Mouse (Mus musculus) layer of hippocampus, adult 11-12 months (tissue): ENCODE measurements around the gene Sphk1.
"Not testable (repeated sequence)": the region's sequence is repeated elsewhere in the genome, so short reads cannot be mapped to it uniquely, and the experiment has no call there.

Source experiments
- DNase-seq: peaks from one replicate; pipeline ENCODE4 v3.0.0; 2022; ENCODE audit warnings: low spot score

The Sphk1 gene

GRCm38 (mm10) chr11:116530187-116531147 lies at the start of gene Sphk1:
Sphk1 (plus strand) TSS chr11:116530925.
- DNase-seq, result no peak

GRCm38 (mm10) chr11:116480975-116481374 lies 49.8 kb upstream of the Sphk1 start:
- DNase-seq, result no peak

GRCm38 (mm10) chr11:116481776-116482175 lies 48.9 kb upstream of the Sphk1 start:
- peak; percentile 27 for DNase-seq

GRCm38 (mm10) chr11:116484261-116484660 lies 46.5 kb upstream of the Sphk1 start:
- no peak for DNase-seq

- no peak for DNase-seq
Measured at GRCm38 (mm10) chr11:116488207-116488606, 42.5 kb upstream of the Sphk1 start.

GRCm38 (mm10) chr11:116488693-116489375 lies 41.9 kb upstream of the Sphk1 start:
- no peak for DNase-seq

GRCm38 (mm10) chr11:116489771-116490231 lies 40.9 kb upstream of the Sphk1 start:
- no peak for DNase-seq

GRCm38 (mm10) chr11:116490232-116491107 lies 40.3 kb upstream of the Sphk1 start:
- DNase-seq, result peak; percentile 87

- DNase-seq, result no peak
Measured at GRCm38 (mm10) chr11:116491338-116491737, 39.4 kb upstream of the Sphk1 start.

GRCm38 (mm10) chr11:116492507-116492906 lies 38.2 kb upstream of the Sphk1 start:
- DNase-seq, result not testable (repeated sequence)

GRCm38 (mm10) chr11:116493191-116493590 lies 37.5 kb upstream of the Sphk1 start:
- DNase-seq, result no peak

- DNase-seq, result peak; percentile 54
Measured at GRCm38 (mm10) chr11:116493795-116494252, 36.9 kb upstream of the Sphk1 start, which contains the start of gene Prpsap1. Prpsap1 (minus strand) TSS chr11:116494202.

- DNase-seq, result peak; percentile 56
Measured at GRCm38 (mm10) chr11:116494474-116495174, 36.1 kb upstream of the Sphk1 start.

GRCm38 (mm10) chr11:116497313-116497712 lies 33.4 kb upstream of the Sphk1 start:
- DNase-seq, result no peak

GRCm38 (mm10) chr11:116498596-116498995 lies 32.1 kb upstream of the Sphk1 start:
- no peak for DNase-seq

GRCm38 (mm10) chr11:116499018-116499417 lies 31.7 kb upstream of the Sphk1 start:
- no peak for DNase-seq

- peak; percentile 54 for DNase-seq
Measured at GRCm38 (mm10) chr11:116501005-116501746, 29.5 kb upstream of the Sphk1 start.

GRCm38 (mm10) chr11:116504516-116504915 lies 26.2 kb upstream of the Sphk1 start:
- DNase-seq, result no peak

GRCm38 (mm10) chr11:116505573-116505972 lies 25.2 kb upstream of the Sphk1 start:
- DNase-seq, result no peak

GRCm38 (mm10) chr11:116506151-116506875 lies 24.4 kb upstream of the Sphk1 start:
- DNase-seq, result no peak
